Mouse (Mus musculus) hindbrain, embryonic 14.5 days (tissue): ENCODE measurements around the gene Tescl. TPM values are rescaled to one million over a fixed set of nuclear protein-coding genes. Genes with fewer than 3 reads are reported as not detected.

ENCODE experiments used
- ATAC-seq: fragments of 200-750 bp; cut with Nextera tagmentation; 2 replicates; pipeline ENCODE4 v1.8.0; 2017; ENCODE audit warnings: moderate number of reproducible peaks, mild to moderate bottlenecking, moderate TSS enrichment, moderate library complexity; ENCODE audit not compliant: low FRiP score
- DNase-seq: peaks from one replicate; pipeline ENCODE4 v3.0.0-alpha.2; 2015; ENCODE audit warnings: low spot score
- H3K27ac ChIP-seq: fragments of 300-500 bp; sonication (generic); 2 replicates; pipeline ENCODE4 v1.5.1; 2014; ENCODE audit warnings: mild to moderate bottlenecking, moderate library complexity
- H3K27me3 ChIP-seq: fragments of 300-500 bp; sonication (generic); 2 replicates; pipeline ENCODE4 v1.6.1; 2014; ENCODE audit warnings: mild to moderate bottlenecking, low read length, mixed read lengths; ENCODE audit not compliant: control insufficient read depth, insufficient read depth
- H3K36me3 ChIP-seq: fragments of 300-500 bp; sonication (generic); replicated peaks from 2 replicates; pipeline ENCODE4 v1.6.1; 2014; ENCODE audit not compliant: control insufficient read depth, insufficient read depth
- H3K4me1 ChIP-seq: fragments of 300-500 bp; sonication (generic); replicated peaks from 2 replicates; pipeline ENCODE4 v1.6.1; 2014; ENCODE audit warnings: antibody characterized with exemption, low read length, mixed read lengths; ENCODE audit not compliant: control insufficient read depth, insufficient read depth
- H3K4me2 ChIP-seq: fragments of 300-500 bp; sonication (generic); replicated peaks from 2 replicates; pipeline ENCODE4 v1.6.1; 2014; ENCODE audit warnings: mild to moderate bottlenecking, moderate library complexity
- H3K4me3 ChIP-seq: fragments of 300-500 bp; sonication (generic); replicated peaks from 2 replicates; pipeline ENCODE4 v1.5.1; 2014; ENCODE audit warnings: mild to moderate bottlenecking, low read length
- H3K9ac ChIP-seq: fragments of 300-500 bp; sonication (generic); 2 replicates; pipeline ENCODE4 v1.6.1; 2014
- H3K9me3 ChIP-seq: fragments of 300-500 bp; sonication (generic); 2 replicates; pipeline ENCODE4 v1.6.1; 2016; ENCODE audit warnings: low read length; ENCODE audit not compliant: control insufficient read depth
- WGBS: fragments of 180-500 bp; shearing (Covaris S2); extraction: QIAGEN DNeasy Blood & Tissue Kit; methylation state at CpG from one replicate; pipeline ENCODE4 v1.1.7; 2014; 5-methylcytosine and 5-hydroxymethylcytosine counted together
- polyA plus RNA-seq: library from polyadenylated mRNA; unstranded; fragments of >200 nt; fragmentation: Nextera tagmentation; extraction: Ambion mirVana; gene quantifications from 2 replicates; pipeline ENCODE4 v1.2.1, GENCODE M21; 2014

Tescl gene
- polyA plus RNA-seq, 1 experiment from 2014 or later: 0.31 TPM

GRCm38 (mm10) chr7:24322593-24322992, 11.1 kb downstream of the Tescl start:
- Histone ChIP-seq H3K4me2 (no peak overlapping the region), H3K36me3 (no peaks in the 10 kb centered on the region), H3K4me3 (no peak overlapping the region), H3K4me1 (peaks cover 6% of the 10 kb centered on the region; the same call in 1 of the 2 replicates), H3K27me3 (no peaks in the 10 kb centered on the region), H3K9me3 (0 out of 2 replicates have a peak, but pooled peaks cover 9% of the 10 kb centered on the region), H3K9ac (no peak overlapping the region), H3K27ac (no peak overlapping the region)
- DNase-seq (no peak), ATAC-seq (no peak)
- 74% methylated on average over 4 of the region's 4 CpGs for WGBS

GRCm38 (mm10) chr7:24318942-24319341, 14.8 kb downstream of the Tescl start:
- no peak for ATAC-seq

GRCm38 (mm10) chr7:24316567-24317092, 17.1 kb downstream of the Tescl start, which contains the start of gene Zfp94:
Zfp94 (minus strand) TSS chr7:24316666.
- ATAC-seq: peak; percentile 96
- H3K27ac ChIP-seq: peak within 1 kb of the TSS; percentile 81
- peaks cover 4% of the 10 kb centered on the region for H3K4me1 ChIP-seq
- peak within 1 kb of the TSS; percentile 82 for H3K9ac ChIP-seq
- WGBS: 1% methylated on average over 33 of the region's 33 CpGs
- peak; percentile 98 for DNase-seq
- no peaks in the 10 kb centered on the region for H3K9me3 ChIP-seq
- no peaks in the 10 kb centered on the region for H3K27me3 ChIP-seq
- peak within 1 kb of the TSS; percentile 52 for H3K4me3 ChIP-seq
- H3K4me2 ChIP-seq: peak within 1 kb of the TSS; percentile 85
- H3K36me3 ChIP-seq: peaks cover 7% of the 10 kb centered on the region

More at GRCm38 (mm10) chr7:24318942-24319341, 14.8 kb downstream of the Tescl start:
- Histone ChIP-seq H3K4me3 (no peak overlapping the region), H3K27me3 (no peaks in the 10 kb centered on the region), H3K9ac (no peak overlapping the region), H3K4me2 (no peak overlapping the region), H3K27ac (no peak overlapping the region), H3K36me3 (no peaks in the 10 kb centered on the region), H3K9me3 (0 out of 2 replicates have a peak, but pooled peaks cover 6% of the 10 kb centered on the region), H3K4me1 (peaks cover 4% of the 10 kb centered on the region)
- 76% methylated on average over 6 of the region's 6 CpGs for WGBS
- no peak for DNase-seq

GRCm38 (mm10) chr7:24315726-24316566, 17.8 kb downstream of the Tescl start:
- DNase-seq (no peak), ATAC-seq (peak; percentile 75)
- H3K9ac ChIP-seq: peak overlapping the region; percentile 82
- peaks cover 4% of the 10 kb centered on the region for H3K4me1 ChIP-seq
- H3K4me3 ChIP-seq: peak overlapping the region; percentile 52
- peak overlapping the region; percentile 81 for H3K27ac ChIP-seq
- peak overlapping the region; percentile 85 for H3K4me2 ChIP-seq
- WGBS: 32% methylated on average over 29 of the region's 29 CpGs
- H3K9me3 ChIP-seq: no peaks in the 10 kb centered on the region
- peaks cover 14% of the 10 kb centered on the region for H3K36me3 ChIP-seq
- H3K27me3 ChIP-seq: no peaks in the 10 kb centered on the region

GRCm38 (mm10) chr7:24300771-24301282, 32.9 kb downstream of the Tescl start, which contains the start of gene Zfp61:
Zfp61 (minus strand) TSS chr7:24301232.
- peak within 1 kb of the TSS; percentile 88 for H3K27ac ChIP-seq
- 2% methylated on average over 13 of the region's 13 CpGs for whole genome bisulfite sequencing
- peak within 1 kb of the TSS; percentile 90 for H3K4me2 ChIP-seq
- H3K9me3 ChIP-seq: no peaks in the 10 kb centered on the region
- peak within 1 kb of the TSS; percentile 60 for H3K4me3 ChIP-seq
- H3K9ac ChIP-seq: peak within 1 kb of the TSS; percentile 66
- peaks cover 20% of the 10 kb centered on the region for H3K4me1 ChIP-seq
- peaks cover 53% of the 10 kb centered on the region for H3K36me3 ChIP-seq
- H3K27me3 ChIP-seq: no peaks in the 10 kb centered on the region
- DNase-seq (peak; percentile 65), ATAC-seq (0 out of 2 replicates have a peak, but pooled peaks have one; percentile 35)

GRCm38 (mm10) chr7:24299823-24300481, 33.8 kb downstream of the Tescl start:
- Histone ChIP-seq H3K4me3 (peak overlapping the region; percentile 60), H3K27ac (peak overlapping the region; percentile 88), H3K4me2 (peak overlapping the region; percentile 90), H3K9ac (peak overlapping the region; percentile 66), H3K27me3 (no peaks in the 10 kb centered on the region), H3K36me3 (peaks cover 60% of the 10 kb centered on the region), H3K4me1 (peaks cover 20% of the 10 kb centered on the region), H3K9me3 (no peaks in the 10 kb centered on the region)
- WGBS: under 1% methylated on average over 18 of the region's 18 CpGs
- ATAC-seq: peak; percentile 39
- no peak for DNase-seq

- no peaks in the 10 kb centered on the region for H3K9me3 ChIP-seq
- H3K27me3 ChIP-seq: no peaks in the 10 kb centered on the region
- WGBS: under 1% methylated on average over 44 of the region's 47 CpGs
- H3K4me3 ChIP-seq: peak overlapping the region; percentile 60
- DNase-seq: peak; percentile 93
- H3K4me1 ChIP-seq: peaks cover 20% of the 10 kb centered on the region
- peak overlapping the region; percentile 66 for H3K9ac ChIP-seq
- H3K36me3 ChIP-seq: peaks cover 61% of the 10 kb centered on the region
- peak overlapping the region; percentile 90 for H3K4me2 ChIP-seq
- ATAC-seq: peak; percentile 92
- peak overlapping the region; percentile 88 for H3K27ac ChIP-seq
These were observed 34.6 kb downstream of the Tescl start for GRCm38 (mm10) chr7:24298973-24299708.

GRCm38 (mm10) chr7:24298635-24298972, 35.1 kb downstream of the Tescl start:
- H3K4me1 ChIP-seq: peaks cover 20% of the 10 kb centered on the region
- peak overlapping the region; percentile 88 for H3K27ac ChIP-seq
- H3K36me3 ChIP-seq: peaks cover 63% of the 10 kb centered on the region
- peak overlapping the region; percentile 66 for H3K9ac ChIP-seq
- peak overlapping the region; percentile 90 for H3K4me2 ChIP-seq
- WGBS: under 1% methylated on average over 12 of the region's 12 CpGs
- no peaks in the 10 kb centered on the region for H3K9me3 ChIP-seq
- ATAC-seq: peak; percentile 14; the same call in 1 of the 2 replicates
- H3K4me3 ChIP-seq: peak overlapping the region; percentile 60
- no peak for DNase-seq
- H3K27me3 ChIP-seq: no peaks in the 10 kb centered on the region
